Mouse (Mus musculus) left cerebral cortex, adult 11 months (tissue): ENCODE measurements at regions not wholly inside any gene's neighbourhood (a gene's known extent, or its start where the extent isn't known, plus 50 kb on each side); places are given as distances from the start of the nearest gene placed in this dataset.

Experiments
- DNase-seq: peaks from one replicate; pipeline ENCODE4 v3.0.0; 2022; ENCODE audit warnings: low spot score

GRCm38 (mm10) chr14:105630867-105631680, 265.5 kb downstream of the Spry2 start:
- DNase-seq, result peak; percentile 86

DNA sequence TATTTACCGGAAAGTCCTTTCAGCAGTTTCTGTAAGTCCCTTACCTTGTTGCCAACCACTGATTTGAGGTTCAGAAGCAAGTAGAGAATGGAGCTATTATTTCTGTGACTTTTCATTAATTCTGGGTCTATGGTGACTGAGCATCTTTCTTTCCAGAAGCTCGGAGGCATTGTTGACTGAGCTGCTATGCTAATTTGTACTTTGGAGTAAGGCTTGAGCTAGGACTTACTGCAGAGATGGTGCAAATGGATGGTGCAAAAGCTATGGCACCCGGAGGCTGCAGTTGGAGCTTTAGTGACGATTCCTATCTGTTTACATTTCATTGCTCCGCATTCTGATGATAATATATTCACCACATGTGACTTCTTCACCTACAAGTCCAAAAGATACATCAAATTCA, 266.2 kb downstream of the Spry2 start:
- no peak for DNase-seq

GRCm38 (mm10) chr14:105628673-105629072, 267.9 kb downstream of the Spry2 start:
- DNase-seq, result no peak

GRCm38 (mm10) chr14:105624387-105624786, 272.2 kb downstream of the Spry2 start:
- DNase-seq, result no peak

GRCm38 (mm10) chr14:105622166-105622565, 274.5 kb downstream of the Spry2 start:
- DNase-seq, result no peak

- no peak for DNase-seq
These were observed 275.5 kb downstream of the Spry2 start for GRCm38 (mm10) chr14:105621124-105621523.

DNA sequence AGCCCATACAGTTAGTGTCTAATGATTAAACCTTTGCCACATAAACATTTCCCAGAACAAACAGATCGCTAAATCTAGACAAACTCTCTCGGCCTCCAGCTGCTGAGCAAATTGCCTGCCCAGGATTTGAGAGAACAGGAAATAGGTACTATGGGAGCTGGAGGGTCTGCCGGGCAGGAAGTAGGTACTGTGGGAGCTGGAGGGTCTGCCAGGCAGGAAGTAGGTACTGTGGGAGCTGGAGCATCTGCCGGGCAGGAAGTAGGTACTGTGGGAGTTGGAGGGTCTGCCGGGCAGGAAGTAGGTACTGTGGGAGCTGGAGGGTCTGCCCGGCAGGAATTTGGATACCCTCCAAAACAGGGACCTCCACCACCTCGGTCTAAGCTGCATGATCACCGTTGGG, 277.2 kb downstream of the Spry2 start:
- no peak for DNase-seq

GRCm38 (mm10) chr14:105615766-105616165, 280.9 kb downstream of the Spry2 start:
- no peak for DNase-seq

DNA sequence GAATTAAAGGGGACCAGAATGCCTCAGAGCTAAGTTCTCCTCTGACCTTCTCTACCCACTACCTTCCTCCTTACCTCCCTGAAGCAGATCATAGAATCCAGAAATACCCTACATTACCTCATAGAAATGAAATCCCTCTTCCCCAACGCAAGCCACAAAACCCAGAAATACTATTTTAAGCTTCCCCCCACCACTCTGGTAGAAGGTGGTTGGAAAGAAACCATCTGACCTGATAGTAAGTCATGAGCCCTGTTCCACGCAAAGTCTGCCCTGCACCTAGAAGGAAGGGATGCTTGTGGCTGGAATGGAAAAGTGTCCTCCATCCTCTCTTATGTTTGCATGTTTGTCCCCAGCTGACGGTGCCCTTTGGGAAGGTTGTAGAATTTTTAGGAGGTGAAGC, 283.8 kb downstream of the Spry2 start:
- DNase-seq, result no peak

DNA sequence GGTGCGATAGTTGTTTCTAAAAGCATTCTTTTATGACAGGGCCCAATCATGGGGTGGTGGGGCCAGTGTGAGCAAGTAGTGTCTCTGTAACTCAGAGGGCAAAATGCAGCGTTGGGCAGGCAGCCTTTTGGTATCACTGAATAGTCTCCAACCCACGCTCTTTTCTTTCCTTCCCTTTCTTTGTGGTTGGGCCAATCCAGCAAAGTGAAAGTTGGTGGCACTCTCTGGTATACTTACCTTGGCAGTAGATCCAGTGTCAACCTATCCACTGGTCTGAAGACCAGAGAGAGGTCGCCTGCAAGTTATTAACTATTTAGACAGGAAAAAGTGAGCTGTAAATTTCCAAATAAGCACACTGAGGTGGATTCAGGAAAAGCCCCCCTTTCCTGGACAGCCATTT, 287.8 kb downstream of the Spry2 start:
- no peak for DNase-seq

GRCm38 (mm10) chr14:105606551-105606950, 290.1 kb downstream of the Spry2 start:
- DNase-seq, result no peak

- DNase-seq, result no peak
These were observed 292.2 kb downstream of the Spry2 start for GRCm38 (mm10) chr14:105604451-105604850.

DNA sequence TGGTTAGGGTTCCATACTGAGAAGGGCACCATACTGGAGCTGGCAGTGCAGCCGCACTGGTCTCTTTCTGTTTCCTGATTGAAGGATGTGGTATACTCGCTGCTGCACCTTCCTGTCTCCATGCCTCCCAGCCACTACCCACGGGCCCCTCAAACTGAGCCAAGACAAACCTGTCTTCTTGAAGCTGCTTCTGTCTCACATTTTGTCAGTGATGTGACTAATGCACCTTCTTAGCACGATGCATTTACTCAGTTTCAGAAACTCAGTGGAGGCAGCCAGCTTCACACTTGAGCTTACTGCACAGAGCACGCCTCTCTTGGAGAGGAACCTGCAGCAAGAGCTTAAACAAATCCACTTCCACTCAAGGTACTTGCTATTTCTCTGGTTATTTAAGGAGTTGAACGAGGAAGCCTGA, 293.6 kb downstream of the Spry2 start:
- DNase-seq, result no peak

DNA sequence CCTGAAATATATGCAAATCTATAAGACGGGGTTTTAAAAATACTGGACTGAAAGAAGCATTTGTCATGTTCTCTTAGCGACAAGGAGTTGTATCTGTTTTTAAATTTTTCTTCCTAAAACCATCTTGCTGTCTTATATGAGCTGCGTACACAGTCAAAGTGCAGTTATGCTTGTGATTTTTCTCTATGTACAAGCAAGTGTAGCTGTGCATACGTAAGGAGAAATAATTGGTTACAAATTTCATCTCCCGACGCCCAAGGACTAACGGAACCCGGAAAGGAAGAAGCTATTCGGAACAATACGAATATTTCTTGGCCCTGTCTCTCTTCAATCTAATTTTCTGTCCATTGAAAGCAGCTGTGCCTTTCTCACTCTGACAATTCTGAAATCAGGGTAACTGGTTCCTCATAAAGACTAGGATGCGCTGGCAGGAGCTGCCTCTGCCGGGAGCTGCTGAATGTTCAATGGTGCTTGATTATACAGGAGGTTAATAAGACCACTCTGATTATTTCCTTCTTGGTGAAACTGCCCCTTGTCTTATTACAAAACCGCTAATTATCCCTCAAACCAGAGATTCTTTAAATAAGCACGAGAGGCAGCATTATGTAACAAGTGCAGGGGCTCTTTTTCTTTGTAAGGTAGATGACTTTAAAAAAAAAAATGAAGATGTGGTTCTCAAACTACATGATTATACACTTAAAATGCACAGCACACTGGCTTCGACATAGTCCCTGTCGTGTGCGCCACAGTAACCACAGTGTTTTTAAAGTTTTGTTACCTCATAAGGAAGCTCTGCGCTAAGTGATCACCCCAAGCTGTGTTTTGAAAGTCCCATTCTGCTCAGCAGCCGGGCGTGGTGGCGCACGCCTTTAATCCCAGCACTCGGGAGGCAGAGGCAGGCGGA, 296.8 kb downstream of the Spry2 start:
- DNase-seq, result no peak

DNA sequence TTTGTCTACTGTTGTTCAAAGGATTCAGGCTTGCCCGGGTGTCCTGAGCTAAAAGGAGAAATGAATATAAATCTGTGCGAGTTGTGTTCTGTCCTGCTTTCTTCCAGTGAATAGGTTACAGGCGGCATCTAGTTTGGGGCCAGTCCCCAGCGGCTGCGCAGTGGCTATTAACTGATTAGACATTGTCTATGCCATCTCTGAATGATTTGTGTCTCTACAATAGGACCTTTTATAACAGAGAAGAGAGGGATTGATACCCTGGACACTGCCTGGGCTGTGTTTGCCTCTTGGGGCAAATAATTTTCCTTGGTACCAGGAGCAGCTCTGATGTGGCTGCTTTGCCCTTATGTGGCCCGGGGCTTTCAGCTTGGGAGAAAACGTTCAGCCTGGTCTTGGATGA, 306.9 kb downstream of the Spry2 start:
- DNase-seq, result no peak

DNA sequence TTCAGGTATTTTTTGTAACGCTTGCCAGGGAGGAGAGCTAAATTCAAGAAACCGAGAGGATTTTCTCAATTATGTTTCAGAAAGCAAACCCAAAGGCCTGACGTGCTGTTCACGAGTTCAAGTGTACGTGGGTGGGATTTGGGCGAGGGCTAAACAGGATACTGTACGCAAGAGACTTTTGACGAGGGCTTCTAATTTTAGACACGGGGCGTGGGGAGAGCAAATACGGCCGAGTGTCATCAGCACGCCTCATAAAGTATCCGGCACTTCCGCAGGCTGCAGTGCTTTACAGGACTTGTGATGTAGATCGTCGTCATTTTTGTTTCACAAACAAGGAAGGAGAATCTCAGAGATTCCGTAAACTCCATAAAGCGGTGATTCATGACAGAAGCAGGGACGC, 307.4 kb downstream of the Spry2 start:
- DNase-seq, result no peak

- DNase-seq, result peak; percentile 71
These were observed 308.0 kb downstream of the Spry2 start for GRCm38 (mm10) chr14:105588391-105589163.

- DNase-seq, result no peak
These were observed 308.6 kb downstream of the Spry2 start for GRCm38 (mm10) chr14:105588029-105588390.

DNA sequence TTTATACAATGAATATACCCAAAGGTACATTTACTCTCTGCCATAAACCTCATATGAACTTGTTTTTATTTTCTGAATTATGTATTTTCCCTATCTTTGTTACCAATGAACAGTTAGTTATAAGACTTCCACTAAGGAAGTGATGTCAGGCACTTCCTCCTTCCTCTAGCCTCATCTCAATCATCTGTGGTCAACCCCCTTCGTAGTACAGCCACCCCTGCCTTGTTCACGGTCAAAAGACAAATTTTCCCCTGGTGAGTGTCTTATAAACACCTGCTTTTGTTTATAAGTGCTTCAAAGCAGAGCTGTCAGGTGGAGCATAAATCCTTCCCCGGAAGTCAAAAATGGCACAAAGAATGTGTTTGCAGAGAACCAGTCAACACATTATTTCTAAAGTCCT, 312.0 kb downstream of the Spry2 start:
- DNase-seq, result no peak

DNA sequence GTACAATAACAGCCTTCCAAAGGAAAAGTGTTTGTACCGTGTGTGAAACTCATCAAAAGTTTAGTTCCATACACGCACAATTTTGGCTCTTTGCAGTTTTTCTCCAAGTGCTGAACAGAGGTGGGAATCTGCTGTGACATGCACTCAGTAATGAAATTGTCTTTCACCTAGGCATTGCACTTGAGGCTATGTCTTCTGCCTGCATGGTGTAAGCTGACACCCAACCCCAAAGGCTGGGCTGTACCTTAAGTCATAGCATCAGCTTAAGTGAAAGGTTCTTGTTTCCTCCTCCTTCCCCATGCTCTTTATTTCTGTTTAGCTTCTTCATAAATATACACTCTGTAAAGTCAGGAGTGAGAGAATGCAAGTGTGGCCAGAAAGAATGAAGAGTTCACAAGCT, 313.1 kb downstream of the Spry2 start:
- no peak for DNase-seq

DNA sequence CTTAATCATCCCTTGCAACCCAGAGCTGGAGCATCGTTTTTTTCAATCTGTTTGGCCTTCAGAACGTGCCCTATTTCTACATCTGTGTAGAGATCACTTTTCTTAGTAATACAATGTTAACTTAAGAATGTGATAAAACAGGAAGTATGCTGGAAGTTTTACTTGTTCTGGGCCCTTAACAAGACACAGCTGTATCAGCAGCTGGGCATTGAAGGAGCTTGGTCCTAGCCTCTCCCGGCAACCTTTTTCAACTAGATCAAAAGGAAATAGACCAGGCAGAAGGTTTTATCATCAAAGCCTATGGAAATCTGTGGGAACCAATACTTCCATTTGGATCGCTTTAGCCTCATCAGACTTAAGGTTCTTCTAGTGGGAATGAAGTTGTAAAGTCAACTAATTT, 317.9 kb downstream of the Ndfip2 start:
- no peak for DNase-seq
